Mouse (Mus musculus) olfactory bulb, adult 2 months (tissue): ENCODE data around the gene Rabl3. TPM values are rescaled to one million over a fixed set of nuclear protein-coding genes. Genes with fewer than 3 reads are reported as not detected.

ENCODE experiments used
- H3K27ac ChIP-seq: fragments of 200-500 bp; 2 replicates; pipeline ENCODE4 v1.5.1; 2012; ENCODE audit warnings: low read depth, low read length; ENCODE audit not compliant: insufficient read depth
- H3K4me1 ChIP-seq: fragments of 200-500 bp; 2 replicates; pipeline ENCODE4 v1.6.1; 2012; ENCODE audit warnings: low read length; ENCODE audit not compliant: control insufficient read depth, insufficient read depth
- H3K4me3 ChIP-seq: fragments of 200-500 bp; 2 replicates; pipeline ENCODE4 v1.5.1; 2012; ENCODE audit warnings: mild to moderate bottlenecking, low read depth, low read length, moderate library complexity; ENCODE audit not compliant: insufficient read depth
- CTCF ChIP-seq: fragments of 200-500 bp; IDR thresholded peaks from 2 replicates; pipeline ENCODE4 v1.5.1; 2012; ENCODE audit warnings: low read depth, mild to moderate bottlenecking, low read length, moderate library complexity; ENCODE audit not compliant: insufficient read depth
- POLR2A ChIP-seq: fragments of 200-500 bp; IDR thresholded peaks from 2 replicates; pipeline ENCODE4 v1.6.1; 2012; ENCODE audit warnings: mild to moderate bottlenecking, low read depth, low read length, moderate library complexity; ENCODE audit not compliant: insufficient read depth
- WGBS: fragments of 180-500 bp; shearing (Covaris S2); methylation state at CpG from one replicate; pipeline ENCODE4 v1.1.7; 2018; 5-methylcytosine and 5-hydroxymethylcytosine counted together
- polyA plus RNA-seq: library from polyadenylated mRNA; stranded (reverse); fragments of >200 nt; gene quantifications from 2 replicates; pipeline ENCODE4 v1.2.4, GENCODE M21; 2012; ENCODE audit warnings: low replicate concordance; ENCODE audit not compliant: missing spikeins, insufficient read depth, insufficient read length

Gene Rabl3
- polyA plus RNA-seq, 1 experiment = not detected

- WGBS = 91% methylated on average over 6 of the region's 6 CpGs
- no peaks in the 10 kb centered on the region for H3K4me1 ChIP-seq
- no peak overlapping the region for H3K27ac ChIP-seq
- H3K4me3 ChIP-seq = no peak overlapping the region
- TF ChIP-seq CTCF (no peak), POLR2A (no peak)
These were observed 64.6 kb downstream of the Rabl3 start for GRCm38 (mm10) chr16:37604243-37604642.

GRCm38 (mm10) chr16:37610333-37610732 is 70.6 kb downstream of the Rabl3 start:
- TF ChIP-seq CTCF = no peak
- TF ChIP-seq POLR2A = no peak
- peak overlapping the region; percentile 55; the same call in 1 of the 2 replicates for H3K27ac ChIP-seq
- H3K4me1 ChIP-seq = peaks cover 6% of the 10 kb centered on the region
- 43% methylated on average over 8 of the region's 8 CpGs for WGBS
- no peak overlapping the region for H3K4me3 ChIP-seq

- Histone ChIP-seq H3K4me3 (no peak overlapping the region), H3K27ac (no peak overlapping the region), H3K4me1 (peaks cover 8% of the 10 kb centered on the region)
- TF ChIP-seq CTCF (no peak), POLR2A (no peak)
- WGBS = 85% methylated on average over 7 of the region's 7 CpGs
These were observed 71.4 kb downstream of the Rabl3 start for GRCm38 (mm10) chr16:37611072-37611471.

GRCm38 (mm10) chr16:37612013-37612412 is 72.3 kb downstream of the Rabl3 start:
- TF ChIP-seq POLR2A (no peak), CTCF (no peak)
- WGBS = 95% methylated on average over 5 of the region's 5 CpGs
- no peak overlapping the region for H3K4me3 ChIP-seq
- H3K4me1 ChIP-seq = peaks cover 11% of the 10 kb centered on the region
- no peak overlapping the region for H3K27ac ChIP-seq

- 92% methylated on average over 9 of the region's 9 CpGs for WGBS
- no peak for TF ChIP-seq POLR2A
- peaks cover 17% of the 10 kb centered on the region for H3K4me1 ChIP-seq
- H3K4me3 ChIP-seq = no peak overlapping the region
- no peak overlapping the region for H3K27ac ChIP-seq
These were observed 74.9 kb downstream of the Rabl3 start for GRCm38 (mm10) chr16:37614540-37614939.

GRCm38 (mm10) chr16:37615429-37615828 is 75.7 kb downstream of the Rabl3 start:
- TF ChIP-seq POLR2A (no peak), CTCF (no peak)
- no peak overlapping the region for H3K27ac ChIP-seq
- 73% methylated on average over 8 of the region's 8 CpGs for WGBS

GRCm38 (mm10) chr16:37616104-37616503 is 76.4 kb downstream of the Rabl3 start:
- H3K27ac ChIP-seq = peak overlapping the region; percentile 81
- 45% methylated on average over 8 of the region's 8 CpGs for WGBS
- H3K4me3 ChIP-seq = no peak overlapping the region
- H3K4me1 ChIP-seq = peaks cover 11% of the 10 kb centered on the region
- TF ChIP-seq POLR2A (no peak), CTCF (no peak)

More at GRCm38 (mm10) chr16:37615429-37615828, 75.7 kb downstream of the Rabl3 start:
- peaks cover 11% of the 10 kb centered on the region for H3K4me1 ChIP-seq
- H3K4me3 ChIP-seq = no peak overlapping the region

GRCm38 (mm10) chr16:37617695-37618094 is 78.0 kb downstream of the Rabl3 start:
- WGBS = 20% methylated on average over 3 of the region's 3 CpGs

More at GRCm38 (mm10) chr16:37617695-37618094, 78.0 kb downstream of the Rabl3 start:
- no peak overlapping the region for H3K4me3 ChIP-seq
- TF ChIP-seq CTCF (no peak), POLR2A (no peak)
- peak overlapping the region; percentile 96 for H3K27ac ChIP-seq
- H3K4me1 ChIP-seq = peaks cover 11% of the 10 kb centered on the region

Other genes with a start within 250 kb of the Rabl3 start
- gene Stxbp5l, start 154.9 kb upstream of the Rabl3 start, polyA plus RNA-seq = not detected in 2 replicates
- gene Gtf2e1, start 96 bp upstream of the Rabl3 start, polyA plus RNA-seq = not detected in 2 replicates
- not detected in 2 replicates for gene Hgd, start 40.3 kb downstream of the Rabl3 start, polyA plus RNA-seq
- gene Ndufb4, start 114.6 kb downstream of the Rabl3 start, polyA plus RNA-seq = not detected in 2 replicates
- not detected in 2 replicates for gene Fstl1, start 237.0 kb downstream of the Rabl3 start, polyA plus RNA-seq